Comparison of ENCODE assay signal across 13 mouse cellular contexts in the genomic region with DNA sequence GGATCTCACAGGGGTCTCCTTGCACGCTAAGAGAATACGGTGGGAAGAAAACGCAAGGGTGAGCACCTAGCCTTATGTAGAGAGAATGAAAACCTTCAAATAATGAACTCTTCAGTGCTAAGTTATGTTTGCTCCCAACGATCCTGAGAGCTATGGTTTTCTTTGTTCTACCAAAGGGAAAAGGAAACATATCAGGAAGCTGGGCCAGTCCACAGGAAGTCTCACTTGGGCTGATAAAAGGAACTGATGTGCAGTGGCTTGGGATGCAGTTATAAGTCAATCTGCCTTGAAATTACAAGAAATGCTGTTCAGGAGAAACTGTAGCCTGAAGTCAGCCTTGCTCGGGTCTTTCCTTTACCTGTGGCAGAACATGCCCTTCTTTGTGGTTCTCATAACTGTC. TPM values are rescaled to one million over a fixed set of nuclear protein-coding genes. Genes with fewer than 3 reads are reported as not detected.
DNase-seq lines count a peak whose midpoint lies in the region; ATAC-seq and TF ChIP-seq lines count a peak whose summit lies in the region.
"Had no signal": no experiment of that assay in that cellular context is flagged by ENCODE, and none has a peak within 500 bp of the region (broad histone marks: within the 10 kb centered on the region; RNA-seq: fewer than 3 reads in every experiment).

No protein-coding gene starts in this region.

- WGBS in heart, embryonic 12.5 days, result 60% methylated on average over 5 of the region's 5 CpGs
- 49% methylated on average over 5 of the region's 5 CpGs for WGBS in lung, postnatal 0 days
- WGBS in kidney, embryonic 14.5 days, result 81% methylated on average over 5 of the region's 5 CpGs

- intact Hi-C loops in heart, postnatal 10 days (cut with DNase I), result no loop called here

- no peak for ATAC-seq in heart, embryonic 12.5 days (ENCODE audit: insufficient number of reproducible peaks, low FRiP score)
- peak; percentile 69 for ATAC-seq in lung, postnatal 0 days
- ATAC-seq in kidney, embryonic 14.5 days (ENCODE audit: low FRiP score, low TSS enrichment), result no peak
- ATAC-seq: midbrain, embryonic 15.5 days had no signal

- no peak overlapping the region for H3K4me3 ChIP-seq in heart, embryonic 12.5 days
- no peak overlapping the region for H3K4me3 ChIP-seq in lung, postnatal 0 days (ENCODE audit: low read depth, low read length)
- no peak overlapping the region for H3K4me3 ChIP-seq in kidney, embryonic 14.5 days (ENCODE audit: low read length)
- H3K4me3 ChIP-seq: midbrain, embryonic 15.5 days; neural tube, embryonic 12.5 days had no signal

- H3K27ac ChIP-seq in heart, embryonic 12.5 days (ENCODE audit: poor library complexity, severe bottlenecking), result peak overlapping the region; percentile 70
- H3K27ac ChIP-seq in lung, postnatal 0 days (ENCODE audit: low read length), result peak overlapping the region; percentile 60
- H3K27ac ChIP-seq in kidney, embryonic 14.5 days (ENCODE audit: low read depth, low read length), result peak overlapping the region; percentile 47; the same call in 1 of the 2 replicates
- H3K27ac ChIP-seq: hindbrain, embryonic 14.5 days; liver, embryonic 14.5 days; midbrain, embryonic 15.5 days; neural tube, embryonic 12.5 days had no signal

- peak; percentile 83 for TF ChIP-seq EP300 in lung, postnatal 0 days (IDR thresholded peaks at IDR 0.05)

- TF ChIP-seq CTCF in lung, postnatal 0 days (IDR thresholded peaks at IDR 0.05), result no peak

- no peak overlapping the region for H3K9ac ChIP-seq in heart, embryonic 12.5 days
- H3K9ac ChIP-seq in lung, postnatal 0 days (replicated peaks; ENCODE audit: low read depth), result no peak overlapping the region
- no peak overlapping the region for H3K9ac ChIP-seq in kidney, embryonic 14.5 days (ENCODE audit: low read depth, low read length)
- H3K9ac ChIP-seq: hindbrain, embryonic 14.5 days; liver, embryonic 14.5 days; midbrain, embryonic 15.5 days; neural tube, embryonic 12.5 days had no signal

- H3K4me2 ChIP-seq in heart, embryonic 12.5 days, result no peak overlapping the region
- no peak overlapping the region; the same call in 1 of the 2 replicates for H3K4me2 ChIP-seq in lung, postnatal 0 days (replicated peaks; ENCODE audit: low read depth, low read length)
- H3K4me2 ChIP-seq in kidney, embryonic 14.5 days (replicated peaks; ENCODE audit: low read depth, low read length), result no peak overlapping the region
- H3K4me2 ChIP-seq: hindbrain, embryonic 14.5 days; midbrain, embryonic 15.5 days; neural tube, embryonic 12.5 days had no signal

- H3K27me3 ChIP-seq in heart, embryonic 12.5 days (replicated peaks), result no peaks in the 10 kb centered on the region
- H3K27me3 ChIP-seq in lung, postnatal 0 days (replicated peaks; ENCODE audit: insufficient read depth, low read length), result no peaks in the 10 kb centered on the region
- no peaks in the 10 kb centered on the region for H3K27me3 ChIP-seq in kidney, embryonic 14.5 days (ENCODE audit: control insufficient read depth, insufficient read depth, low read length)
- H3K27me3 ChIP-seq: neural tube, embryonic 12.5 days had no signal

- no peak for DNase-seq in heart, postnatal 10 days
- no peak for DNase-seq in lung, postnatal 0 days (ENCODE audit: low spot score)
- DNase-seq in lung, postnatal 14 days, result no peak
- peak; percentile 57 for DNase-seq in lung, postnatal 36 days
- no peak for DNase-seq in cerebellum, postnatal 14 days
- no peak for DNase-seq in retina, embryonic 14.5 days (ENCODE audit: low spot score)
- DNase-seq: cerebellum, adult 18-20 months had no signal

- H3K9me3 ChIP-seq in heart, embryonic 12.5 days (replicated peaks), result no peaks in the 10 kb centered on the region
- H3K9me3 ChIP-seq in lung, postnatal 0 days (ENCODE audit: low read length), result no peaks in the 10 kb centered on the region
- H3K9me3 ChIP-seq in kidney, embryonic 14.5 days (ENCODE audit: control insufficient read depth, low read length), result no peaks in the 10 kb centered on the region
- H3K9me3 ChIP-seq: midbrain, embryonic 15.5 days; neural tube, embryonic 12.5 days had no signal

- H3K4me1 ChIP-seq in heart, embryonic 12.5 days (replicated peaks), result peaks cover 19% of the 10 kb centered on the region
- peaks cover 2% of the 10 kb centered on the region; the same call in 1 of the 2 replicates for H3K4me1 ChIP-seq in lung, postnatal 0 days (ENCODE audit: insufficient read depth, low read depth, low read length)
- no peaks in the 10 kb centered on the region for H3K4me1 ChIP-seq in kidney, embryonic 14.5 days (ENCODE audit: control insufficient read depth, insufficient read depth, low read length)
- H3K4me1 ChIP-seq: midbrain, embryonic 15.5 days; neural tube, embryonic 12.5 days had no signal

- no peaks in the 10 kb centered on the region for H3K36me3 ChIP-seq in heart, embryonic 12.5 days
- H3K36me3 ChIP-seq in lung, postnatal 0 days (ENCODE audit: insufficient read depth, low read length), result no peaks in the 10 kb centered on the region
- H3K36me3 ChIP-seq in kidney, embryonic 14.5 days (ENCODE audit: control insufficient read depth, insufficient read depth, low read length), result no peaks in the 10 kb centered on the region
- H3K36me3 ChIP-seq: midbrain, embryonic 15.5 days; neural tube, embryonic 12.5 days had no signal

RNA-seq across cellular contexts. Expression of a gene that starts 13.1 kb away (rescaled TPM):
- 20.1 and 20.2 TPM in 2 replicates for polyA plus RNA-seq in heart, embryonic 12.5 days (2016; fragmentation: Nextera tagmentation; extraction: Ambion mirVana)
- total RNA-seq in heart, postnatal 10 days (2021), result 10 to 100 TPM; 41.1 to 47.5 TPM
- polyA plus RNA-seq in lung, postnatal 0 days (2015; fragmentation: Nextera tagmentation; extraction: Ambion mirVana), result 21.1 and 21.4 TPM in 2 replicates
- 24.0 and 27.3 TPM in 2 replicates for polyA plus RNA-seq in kidney, embryonic 14.5 days (2014; fragmentation: Nextera tagmentation; extraction: Ambion mirVana)
